Mouse (Mus musculus): ENCODE data around the gene Tead1. TPM values are rescaled to one million over a fixed set of nuclear protein-coding genes. Genes with fewer than 3 reads are reported as not detected.
A peak's percentile ranks its signal among the peaks of the same experiment; 100 is the strongest.

Gene Tead1
- polyA plus RNA-seq, 2 experiments = 23.2 to 38.2 TPM

DNA sequence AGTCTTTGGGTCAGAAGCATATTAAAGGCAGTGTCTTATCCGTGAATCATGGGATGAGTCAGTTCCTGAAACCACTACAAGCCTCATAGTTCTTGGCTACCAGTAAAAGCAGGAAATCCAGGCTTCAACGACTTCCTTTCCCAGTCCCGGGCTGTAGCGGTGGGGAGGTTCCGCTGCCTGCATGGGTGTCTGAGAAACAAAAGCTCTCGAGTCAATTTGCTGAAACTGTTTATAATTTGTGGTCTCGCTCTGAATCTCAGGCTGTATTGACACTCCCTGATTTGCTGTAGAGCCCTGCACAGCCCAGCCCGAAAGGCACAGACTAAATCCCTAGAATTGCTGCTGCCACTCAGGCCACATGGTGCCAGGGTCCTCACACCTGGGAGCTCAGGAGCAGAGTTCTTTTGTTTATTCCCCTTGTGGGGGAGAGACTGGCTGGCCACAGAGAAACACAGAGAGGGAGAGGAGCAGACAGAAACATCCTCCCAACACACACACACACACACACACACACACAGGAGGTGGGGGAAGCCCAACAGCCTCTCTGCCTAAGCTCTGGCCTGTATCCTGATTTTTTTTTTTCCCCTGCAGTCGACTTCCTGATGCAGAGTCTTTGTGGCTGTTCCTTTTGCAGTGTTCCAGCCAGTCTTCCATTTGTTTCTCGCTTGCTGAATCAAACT is 18.2 kb downstream of the Tead1 start:
- no peaks in the 10 kb centered on the region for H3K36me3 ChIP-seq (ENCODE audit: control insufficient read depth, insufficient read depth, low read length)
- no peaks in the 10 kb centered on the region for H3K27me3 ChIP-seq (ENCODE audit: control insufficient read depth, insufficient read depth, low read length)
- peak overlapping the region; percentile 36 for H3K4me2 ChIP-seq (replicated peaks; ENCODE audit: low read depth, low read length, severe bottlenecking)
- 7% methylated on average over 10 of the region's 10 CpGs for WGBS
- H3K27ac ChIP-seq (replicated peaks; ENCODE audit: low read depth, low read length) = peak overlapping the region; percentile 73
- H3K9ac ChIP-seq (ENCODE audit: low read depth, low read length, severe bottlenecking) = peak overlapping the region; percentile 21; the same call in 1 of the 2 replicates
- no peak for TF ChIP-seq POLR2A (IDR thresholded peaks at IDR 0.05; ENCODE audit: borderline replicate concordance, extremely low read depth, insufficient read depth, insufficient read length)
- peak; percentile 73 for DNase-seq (ENCODE audit: low spot score)
- H3K4me3 ChIP-seq (replicated peaks; ENCODE audit: low read length) = no peak overlapping the region
- H3K9me3 ChIP-seq (ENCODE audit: control insufficient read depth, low read length) = no peaks in the 10 kb centered on the region
- H3K4me1 ChIP-seq (ENCODE audit: control insufficient read depth, insufficient read depth, low read length) = peaks cover 50% of the 10 kb centered on the region
- peak; percentile 50; the same call in 1 of the 2 replicates for ATAC-seq (ENCODE audit: low FRiP score, low read depth)

DNA sequence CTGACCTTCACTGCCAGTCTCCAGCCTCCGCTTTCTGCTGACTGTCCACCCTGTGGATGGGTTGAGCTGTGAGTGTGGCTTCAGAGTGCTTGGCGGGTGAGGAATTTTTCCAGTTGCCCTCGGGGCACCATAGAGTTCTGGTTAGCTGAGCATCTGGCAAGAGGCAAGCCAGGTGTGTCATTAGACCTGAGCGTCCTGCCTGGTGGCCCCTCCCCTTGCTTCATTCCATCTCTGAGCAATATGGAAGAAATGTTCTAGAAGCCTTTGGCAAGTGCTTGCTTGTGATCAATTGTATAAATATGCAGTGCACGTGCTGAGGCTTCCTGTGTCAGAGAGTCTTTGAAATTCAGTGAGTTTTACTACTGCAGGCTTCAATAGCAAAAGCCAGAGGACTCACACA is 21.0 kb downstream of the Tead1 start:
- peaks cover 49% of the 10 kb centered on the region for H3K4me1 ChIP-seq (ENCODE audit: control insufficient read depth, insufficient read depth, low read length)
- no peak overlapping the region for H3K9ac ChIP-seq (ENCODE audit: low read depth, low read length, severe bottlenecking)
- no peaks in the 10 kb centered on the region for H3K36me3 ChIP-seq (ENCODE audit: control insufficient read depth, insufficient read depth, low read length)
- H3K4me3 ChIP-seq (replicated peaks; ENCODE audit: low read length) = no peak overlapping the region
- H3K9me3 ChIP-seq (ENCODE audit: control insufficient read depth, low read length) = no peaks in the 10 kb centered on the region
- no peak for TF ChIP-seq POLR2A (IDR thresholded peaks at IDR 0.05; ENCODE audit: borderline replicate concordance, extremely low read depth, insufficient read depth, insufficient read length)
- 23% methylated on average over 5 of the region's 5 CpGs for WGBS
- DNase-seq (ENCODE audit: low spot score) = peak; percentile 51
- H3K4me2 ChIP-seq (replicated peaks; ENCODE audit: low read depth, low read length, severe bottlenecking) = no peak overlapping the region; the same call in 1 of the 2 replicates
- H3K27me3 ChIP-seq (ENCODE audit: control insufficient read depth, insufficient read depth, low read length) = no peaks in the 10 kb centered on the region
- ATAC-seq (ENCODE audit: low FRiP score, low read depth) = no peak
- no peak overlapping the region for H3K27ac ChIP-seq (replicated peaks; ENCODE audit: low read depth, low read length)

DNA sequence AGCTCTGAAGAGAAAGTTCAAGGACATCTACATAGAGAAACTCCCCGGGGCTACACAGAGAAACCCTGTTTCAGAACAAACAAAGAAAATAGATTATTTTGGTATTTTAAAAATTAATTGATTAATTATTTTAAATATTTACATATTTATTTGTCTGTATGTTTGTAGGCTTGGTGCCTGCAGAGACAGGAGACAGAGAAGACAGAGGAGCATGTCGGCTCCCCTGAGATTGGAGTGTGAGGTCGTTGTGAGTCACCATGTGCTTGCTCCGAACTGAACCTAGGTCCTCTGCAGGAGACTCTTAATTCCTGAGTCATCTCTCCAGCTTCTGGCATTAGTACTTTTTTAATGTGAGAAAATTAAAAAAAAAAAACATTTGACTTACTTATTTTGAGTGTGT is 24.2 kb downstream of the Tead1 start:
- Histone ChIP-seq H3K9me3 (ENCODE audit: control insufficient read depth, low read length) (no peaks in the 10 kb centered on the region), H3K27ac (replicated peaks; ENCODE audit: low read depth, low read length) (no peak overlapping the region), H3K36me3 (ENCODE audit: control insufficient read depth, insufficient read depth, low read length) (no peaks in the 10 kb centered on the region), H3K9ac (ENCODE audit: low read depth, low read length, severe bottlenecking) (no peak overlapping the region), H3K27me3 (ENCODE audit: control insufficient read depth, insufficient read depth, low read length) (no peaks in the 10 kb centered on the region), H3K4me2 (replicated peaks; ENCODE audit: low read depth, low read length, severe bottlenecking) (no peak overlapping the region), H3K4me1 (ENCODE audit: control insufficient read depth, insufficient read depth, low read length) (peaks cover 32% of the 10 kb centered on the region), H3K4me3 (replicated peaks; ENCODE audit: low read length) (no peak overlapping the region)
- no peak for TF ChIP-seq POLR2A (IDR thresholded peaks at IDR 0.05; ENCODE audit: borderline replicate concordance, extremely low read depth, insufficient read depth, insufficient read length)
- 80% methylated on average over 4 of the region's 4 CpGs for WGBS
- no peak for DNase-seq (ENCODE audit: low spot score)
- no peak for ATAC-seq (ENCODE audit: low FRiP score, low read depth)

DNA sequence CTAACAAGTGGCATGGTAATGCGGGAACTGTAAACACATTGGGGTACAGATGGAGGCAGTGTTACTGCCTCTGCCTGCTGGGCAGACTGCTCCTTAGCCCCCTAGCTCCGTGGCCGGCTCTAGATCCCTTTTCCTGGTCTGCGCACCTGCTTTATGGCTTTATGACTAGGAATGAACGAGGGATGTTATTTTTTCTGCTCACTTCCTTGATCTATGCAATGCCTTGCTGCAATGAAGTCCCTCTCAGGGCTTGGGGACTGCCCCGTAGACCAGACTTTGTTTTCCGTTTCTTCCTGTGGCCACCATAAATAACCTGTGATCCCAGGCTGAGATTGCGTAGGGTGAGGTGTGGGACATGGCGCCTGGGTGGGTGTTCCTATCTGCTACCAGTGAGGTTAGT is 26.8 kb downstream of the Tead1 start:
- no peak overlapping the region for H3K9ac ChIP-seq (ENCODE audit: low read depth, low read length, severe bottlenecking)
- 44% methylated on average over 9 of the region's 9 CpGs for WGBS
- no peak for TF ChIP-seq POLR2A (IDR thresholded peaks at IDR 0.05; ENCODE audit: borderline replicate concordance, extremely low read depth, insufficient read depth, insufficient read length)
- no peaks in the 10 kb centered on the region for H3K36me3 ChIP-seq (ENCODE audit: control insufficient read depth, insufficient read depth, low read length)
- ATAC-seq (ENCODE audit: low FRiP score, low read depth) = no peak
- H3K4me3 ChIP-seq (replicated peaks; ENCODE audit: low read length) = no peak overlapping the region
- no peak overlapping the region for H3K27ac ChIP-seq (replicated peaks; ENCODE audit: low read depth, low read length)
- H3K27me3 ChIP-seq (ENCODE audit: control insufficient read depth, insufficient read depth, low read length) = no peaks in the 10 kb centered on the region
- peaks cover 30% of the 10 kb centered on the region for H3K4me1 ChIP-seq (ENCODE audit: control insufficient read depth, insufficient read depth, low read length)
- no peak overlapping the region for H3K4me2 ChIP-seq (replicated peaks; ENCODE audit: low read depth, low read length, severe bottlenecking)
- H3K9me3 ChIP-seq (ENCODE audit: control insufficient read depth, low read length) = no peaks in the 10 kb centered on the region
- DNase-seq (ENCODE audit: low spot score) = no peak

DNA sequence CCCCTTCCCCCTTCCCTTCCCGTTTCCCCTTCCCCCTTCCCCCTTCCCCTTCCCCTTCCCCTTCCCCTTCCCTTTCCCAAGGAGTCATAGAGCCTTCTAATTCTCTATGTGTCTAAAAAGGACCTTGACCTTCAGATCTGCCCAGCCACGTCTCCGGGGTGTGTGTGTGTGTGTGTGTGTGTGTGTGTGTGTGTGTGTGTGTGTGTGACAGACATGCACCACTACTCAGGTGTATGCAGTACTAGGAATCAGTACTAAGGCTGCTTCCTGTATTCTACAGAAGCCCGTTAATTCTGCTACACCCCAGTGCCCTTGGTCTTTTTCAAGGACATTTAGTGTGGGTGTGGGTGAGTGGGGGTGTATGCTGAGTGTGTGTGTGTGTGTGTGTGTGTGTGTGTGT is 27.6 kb downstream of the Tead1 start:
- H3K36me3 ChIP-seq (ENCODE audit: control insufficient read depth, insufficient read depth, low read length) = no peaks in the 10 kb centered on the region
- TF ChIP-seq POLR2A (IDR thresholded peaks at IDR 0.05; ENCODE audit: borderline replicate concordance, extremely low read depth, insufficient read depth, insufficient read length) = no peak
- ATAC-seq (ENCODE audit: low FRiP score, low read depth) = no peak
- H3K9ac ChIP-seq (ENCODE audit: low read depth, low read length, severe bottlenecking) = no peak overlapping the region
- no peak overlapping the region for H3K4me2 ChIP-seq (replicated peaks; ENCODE audit: low read depth, low read length, severe bottlenecking)
- no peak overlapping the region for H3K4me3 ChIP-seq (replicated peaks; ENCODE audit: low read length)
- no peaks in the 10 kb centered on the region for H3K27me3 ChIP-seq (ENCODE audit: control insufficient read depth, insufficient read depth, low read length)
- WGBS = 61% methylated on average over 3 of the region's 4 CpGs
- H3K4me1 ChIP-seq (ENCODE audit: control insufficient read depth, insufficient read depth, low read length) = peaks cover 30% of the 10 kb centered on the region
- H3K27ac ChIP-seq (replicated peaks; ENCODE audit: low read depth, low read length) = no peak overlapping the region
- no peak for DNase-seq (ENCODE audit: low spot score)
- H3K9me3 ChIP-seq (ENCODE audit: control insufficient read depth, low read length) = no peaks in the 10 kb centered on the region

Measured in limb, embryonic 14.5 days (tissue).